Mouse (Mus musculus): ENCODE measurements around the gene Ift27. TPM values are rescaled to one million over a fixed set of nuclear protein-coding genes. Genes with fewer than 3 reads are reported as not detected.

Ift27 gene
- 56.7 and 68.1 TPM in 2 replicates for polyA plus RNA-seq (2012; rRNA removed)

GRCm38 (mm10) chr15:78173972-78174886, at the start of gene Ift27:
Ift27 (minus strand) TSS chr15:78174107.
- no peak for TF ChIP-seq CTCF (IDR thresholded peaks at IDR 0.05; ENCODE audit: borderline replicate concordance, extremely low read depth, insufficient read depth, insufficient read length)
- TF ChIP-seq POLR2A (IDR thresholded peaks at IDR 0.05; ENCODE audit: borderline replicate concordance, extremely low read depth, insufficient read depth, insufficient read length, poor library complexity, severe bottlenecking) = peak; percentile 71; the same call in 1 of the 2 replicates
- DNase-seq (ENCODE audit: low read depth) = peak; percentile 100

DNA sequence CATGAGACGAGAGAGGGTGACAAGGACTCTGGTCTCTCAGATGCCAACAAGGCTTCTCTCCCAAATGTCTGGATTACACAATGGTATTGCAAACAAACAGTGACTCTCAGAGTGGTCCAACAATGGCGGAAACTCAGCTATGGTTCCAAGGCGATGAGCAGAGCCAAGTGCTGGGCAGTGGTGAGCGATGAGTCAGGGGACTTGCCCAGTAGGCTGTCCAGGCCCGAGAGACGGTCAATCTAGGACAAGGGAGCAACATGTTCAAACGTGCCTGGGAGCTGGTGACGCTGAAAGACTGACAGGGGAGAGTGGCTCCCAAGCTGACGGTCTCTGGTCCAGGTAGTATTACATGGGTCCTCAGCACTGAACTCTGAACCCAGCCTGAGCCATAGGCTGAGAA, 41.4 kb upstream of the Ift27 start:
- no peak for TF ChIP-seq CTCF (IDR thresholded peaks at IDR 0.05; ENCODE audit: borderline replicate concordance, extremely low read depth, insufficient read depth, insufficient read length)

DNA sequence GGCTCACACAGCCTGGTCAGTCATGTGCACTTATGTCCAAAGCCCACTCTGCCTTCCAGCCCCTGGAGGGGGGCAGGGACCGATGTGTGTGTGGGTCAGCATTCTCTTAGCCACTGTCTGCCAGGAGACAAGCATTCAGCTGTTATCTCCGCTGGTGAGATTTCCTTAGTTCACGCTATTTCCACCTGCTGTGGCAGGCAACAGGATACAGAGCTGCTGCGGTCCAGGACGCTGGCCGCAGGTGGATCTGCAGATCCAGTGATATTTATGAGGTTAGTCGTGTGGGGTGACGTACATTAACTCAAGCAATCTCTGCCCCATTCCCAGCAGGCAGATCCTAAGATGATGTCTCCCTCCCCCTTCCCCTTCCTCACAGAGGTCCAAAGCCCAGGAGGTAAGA, 37.5 kb upstream of the Ift27 start:
- no peak for DNase-seq (ENCODE audit: low read depth)
- TF ChIP-seq POLR2A (IDR thresholded peaks at IDR 0.05; ENCODE audit: borderline replicate concordance, extremely low read depth, insufficient read depth, insufficient read length, poor library complexity, severe bottlenecking) (no peak), CTCF (IDR thresholded peaks at IDR 0.05; ENCODE audit: borderline replicate concordance, extremely low read depth, insufficient read depth, insufficient read length) (no peak)

More for the DNA sequence above, 41.4 kb upstream of the Ift27 start:
- no peak for DNase-seq (ENCODE audit: low read depth)

DNA sequence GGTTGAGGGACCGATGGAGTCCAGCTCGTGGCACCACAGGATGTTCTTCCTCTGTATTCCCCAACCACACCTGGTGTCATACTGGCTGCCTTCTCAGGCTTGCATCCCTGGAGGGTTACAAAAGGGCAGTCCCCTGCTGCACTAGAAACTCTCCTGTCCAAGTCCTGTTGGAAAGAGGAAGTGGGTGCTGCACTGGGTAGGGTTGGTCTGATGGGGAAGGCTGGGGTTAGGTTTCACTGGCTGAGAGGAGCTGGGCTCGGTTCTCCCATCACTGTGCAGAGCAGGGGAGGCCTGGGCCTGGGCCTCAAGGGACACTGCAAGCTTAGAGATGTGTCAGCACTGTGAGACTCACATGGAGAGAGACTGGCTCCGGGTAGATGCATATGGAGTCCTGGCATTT, 36.3 kb upstream of the Ift27 start:
- TF ChIP-seq CTCF (IDR thresholded peaks at IDR 0.05; ENCODE audit: borderline replicate concordance, extremely low read depth, insufficient read depth, insufficient read length) = no peak
- no peak for TF ChIP-seq POLR2A (IDR thresholded peaks at IDR 0.05; ENCODE audit: borderline replicate concordance, extremely low read depth, insufficient read depth, insufficient read length, poor library complexity, severe bottlenecking)
- DNase-seq (ENCODE audit: low read depth) = no peak

DNA sequence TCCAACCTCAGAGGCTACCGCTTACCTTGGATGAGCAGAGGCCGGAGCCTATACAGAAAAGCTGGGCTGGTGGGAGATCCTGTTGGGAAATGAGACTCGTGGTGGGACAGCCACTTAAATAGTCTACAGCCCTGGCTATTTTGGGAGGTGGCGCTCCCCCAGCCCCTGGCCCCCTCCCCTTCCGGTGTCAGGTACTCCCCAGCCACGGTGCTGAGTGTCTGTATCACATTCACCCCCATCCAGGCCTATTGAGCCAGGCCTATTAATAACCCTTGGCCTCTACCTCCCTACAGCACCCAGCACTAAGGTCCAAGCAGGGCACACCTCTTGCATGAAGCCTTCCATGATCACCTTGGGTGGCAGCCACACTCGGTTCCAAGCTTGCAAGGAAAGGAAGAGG, 32.4 kb upstream of the Ift27 start, which contains the start of gene Pvalb:
Gene Pvalb (minus strand): TSS at position 89 of the 400 bp plus-strand sequence.
- DNase-seq (ENCODE audit: low read depth) = no peak
- TF ChIP-seq POLR2A (IDR thresholded peaks at IDR 0.05; ENCODE audit: borderline replicate concordance, extremely low read depth, insufficient read depth, insufficient read length, poor library complexity, severe bottlenecking) = no peak
- no peak for TF ChIP-seq CTCF (IDR thresholded peaks at IDR 0.05; ENCODE audit: borderline replicate concordance, extremely low read depth, insufficient read depth, insufficient read length)

- TF ChIP-seq CTCF (IDR thresholded peaks at IDR 0.05; ENCODE audit: borderline replicate concordance, extremely low read depth, insufficient read depth, insufficient read length) (peak; percentile 52; the same call in 1 of the 2 replicates), POLR2A (IDR thresholded peaks at IDR 0.05; ENCODE audit: borderline replicate concordance, extremely low read depth, insufficient read depth, insufficient read length, poor library complexity, severe bottlenecking) (no peak)
- DNase-seq (ENCODE audit: low read depth) = peak; percentile 62
Observed at GRCm38 (mm10) chr15:78205192-78205591, 31.3 kb upstream of the Ift27 start.

GRCm38 (mm10) chr15:78204053-78204847, 30.3 kb upstream of the Ift27 start:
- no peak for TF ChIP-seq POLR2A (IDR thresholded peaks at IDR 0.05; ENCODE audit: borderline replicate concordance, extremely low read depth, insufficient read depth, insufficient read length, poor library complexity, severe bottlenecking)
- 0 out of 2 replicates have a peak, but pooled peaks have one; percentile 29 for TF ChIP-seq CTCF (IDR thresholded peaks at IDR 0.05; ENCODE audit: borderline replicate concordance, extremely low read depth, insufficient read depth, insufficient read length)
- DNase-seq (ENCODE audit: low read depth) = peak; percentile 82

GRCm38 (mm10) chr15:78195096-78195880, 21.4 kb upstream of the Ift27 start:
- no peak for DNase-seq (ENCODE audit: low read depth)
- no peak for TF ChIP-seq CTCF (IDR thresholded peaks at IDR 0.05; ENCODE audit: borderline replicate concordance, extremely low read depth, insufficient read depth, insufficient read length)
- no peak for TF ChIP-seq POLR2A (IDR thresholded peaks at IDR 0.05; ENCODE audit: borderline replicate concordance, extremely low read depth, insufficient read depth, insufficient read length, poor library complexity, severe bottlenecking)

GRCm38 (mm10) chr15:78194320-78194719, 20.4 kb upstream of the Ift27 start:
- TF ChIP-seq CTCF (IDR thresholded peaks at IDR 0.05; ENCODE audit: borderline replicate concordance, extremely low read depth, insufficient read depth, insufficient read length) = no peak
- TF ChIP-seq POLR2A (IDR thresholded peaks at IDR 0.05; ENCODE audit: borderline replicate concordance, extremely low read depth, insufficient read depth, insufficient read length, poor library complexity, severe bottlenecking) = no peak
- no peak for DNase-seq (ENCODE audit: low read depth)

GRCm38 (mm10) chr15:78189636-78190035, 15.7 kb upstream of the Ift27 start:
- TF ChIP-seq POLR2A (IDR thresholded peaks at IDR 0.05; ENCODE audit: borderline replicate concordance, extremely low read depth, insufficient read depth, insufficient read length, poor library complexity, severe bottlenecking) = no peak
- TF ChIP-seq CTCF (IDR thresholded peaks at IDR 0.05; ENCODE audit: borderline replicate concordance, extremely low read depth, insufficient read depth, insufficient read length) = no peak

More at GRCm38 (mm10) chr15:78189636-78190035, 15.7 kb upstream of the Ift27 start:
- no peak for DNase-seq (ENCODE audit: low read depth)
